Mouse (Mus musculus) limb, embryonic 10.5 days (tissue): ENCODE data around the gene Ptms. TPM values are rescaled to one million over a fixed set of nuclear protein-coding genes. Genes with fewer than 3 reads are reported as not detected.

Experiments used
- polyA plus RNA-seq: library from polyadenylated mRNA; unstranded; fragments of >200 nt; fragmentation: Nextera tagmentation; extraction: Ambion mirVana; gene quantifications from 2 replicates; pipeline ENCODE4 v1.2.1, GENCODE M21; 2016

Ptms gene
- polyA plus RNA-seq, 1 experiment from 2014 or later, result 208 TPM

Other genes with a start within 250 kb of the Ptms start
- gene Emg1, start 207.9 kb downstream of the Ptms start, polyA plus RNA-seq, result 254 and 298 TPM in 2 replicates
- 501 and 622 TPM in 2 replicates for gene Phb2, start 207.8 kb downstream of the Ptms start, polyA plus RNA-seq
- gene Ptpn6, start 181.4 kb downstream of the Ptms start, polyA plus RNA-seq, result 6.2 and 7.6 TPM in 2 replicates
- gene Grcc10, start 178.7 kb downstream of the Ptms start, polyA plus RNA-seq, result 384 and 460 TPM in 2 replicates
- gene Gm45234, start 164.1 kb downstream of the Ptms start, polyA plus RNA-seq, result not detected in 2 replicates
- gene Atn1, start 163.6 kb downstream of the Ptms start, polyA plus RNA-seq, result 12.9 and 14.8 TPM in 2 replicates
- gene Eno2, start 150.4 kb downstream of the Ptms start, polyA plus RNA-seq, result 0.69 and 1.5 TPM in 2 replicates
- gene Lrrc23, start 140.4 kb downstream of the Ptms start, polyA plus RNA-seq, result 0.35 and 0.68 TPM in 2 replicates
- gene Spsb2, start 111.4 kb downstream of the Ptms start, polyA plus RNA-seq, result 4.7 and 6.9 TPM in 2 replicates
- 831 and 927 TPM in 2 replicates for gene Tpi1, start 105.8 kb downstream of the Ptms start, polyA plus RNA-seq
- gene Usp5, start 90.6 kb downstream of the Ptms start, polyA plus RNA-seq, result 200 and 209 TPM in 2 replicates
- 243 and 250 TPM in 2 replicates for gene Cdca3, start 90.6 kb downstream of the Ptms start, polyA plus RNA-seq
- 0.34 and 0.35 TPM in 2 replicates for gene Gnb3, start 79.8 kb downstream of the Ptms start, polyA plus RNA-seq
- gene P3h3, start 62.4 kb downstream of the Ptms start, polyA plus RNA-seq, result 17.3 and 26.8 TPM in 2 replicates
- 0.59 and 1.2 TPM in 2 replicates for gene Gpr162, start 56.1 kb downstream of the Ptms start, polyA plus RNA-seq
- not detected in 2 replicates for gene Cd4, start 31.9 kb downstream of the Ptms start, polyA plus RNA-seq
- gene Lag3, start 8.4 kb downstream of the Ptms start, polyA plus RNA-seq, result 0.88 and 1.6 TPM in 2 replicates
- gene Mlf2, start 11.3 kb upstream of the Ptms start, polyA plus RNA-seq, result 428 and 433 TPM in 2 replicates
- 141 and 150 TPM in 2 replicates for gene Cops7a, start 45.4 kb upstream of the Ptms start, polyA plus RNA-seq
- 0.40 and 1.4 TPM in 2 replicates for gene Pianp, start 76.6 kb upstream of the Ptms start, polyA plus RNA-seq
- gene Zfp384, start 89.0 kb upstream of the Ptms start, polyA plus RNA-seq, result 12.8 and 15.2 TPM in 2 replicates
- 121 and 145 TPM in 2 replicates for gene Ing4, start 119.7 kb upstream of the Ptms start, polyA plus RNA-seq
- gene Acrbp, start 129.6 kb upstream of the Ptms start, polyA plus RNA-seq, result 10.1 and 13.0 TPM in 2 replicates
- gene Lpar5, start 147.8 kb upstream of the Ptms start, polyA plus RNA-seq, result 0.14 and 0.18 TPM in 2 replicates
- gene Chd4, start 175.9 kb upstream of the Ptms start, polyA plus RNA-seq, result 104 and 109 TPM in 2 replicates
- gene Nop2, start 211.8 kb upstream of the Ptms start, polyA plus RNA-seq, result 94.6 and 119 TPM in 2 replicates
- gene Iffo1, start 225.1 kb upstream of the Ptms start, polyA plus RNA-seq, result 10.9 and 15.5 TPM in 2 replicates
- 2,585 and 3,112 TPM in 2 replicates for gene Gapdh, start 246.4 kb upstream of the Ptms start, polyA plus RNA-seq